Mouse (Mus musculus): ENCODE measurements around the gene Nhp2. TPM values are rescaled to one million over a fixed set of nuclear protein-coding genes. Genes with fewer than 3 reads are reported as not detected.

Nhp2 gene
- polyA plus RNA-seq, 1 experiment from 2014 or later = 196 TPM

GRCm38 (mm10) chr11:51633721-51634120 lies 14.2 kb downstream of the Nhp2 start:
- DNase-seq (ENCODE audit: low spot score) = no peak

DNA sequence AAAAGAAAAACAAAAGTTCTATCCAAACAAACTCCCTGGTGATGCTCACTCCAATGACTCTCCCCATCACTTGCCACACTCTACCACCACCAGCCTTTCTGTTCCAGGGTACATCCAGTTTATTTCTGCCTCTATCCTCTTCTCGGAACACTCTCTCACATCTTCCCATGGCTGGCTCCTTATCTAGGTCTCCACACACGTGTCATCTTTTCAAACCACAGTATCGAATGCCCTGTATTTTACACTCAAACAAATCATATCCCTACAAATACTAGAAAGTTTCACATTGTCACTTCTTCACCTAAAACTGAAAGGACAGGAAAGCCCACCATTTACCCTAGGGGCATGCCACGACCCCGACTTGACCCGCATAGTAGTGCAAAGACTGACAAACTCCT lies 15.6 kb downstream of the Nhp2 start:
- DNase-seq (ENCODE audit: low spot score) = no peak

- DNase-seq (ENCODE audit: low spot score) = peak; percentile 86
Measured at GRCm38 (mm10) chr11:51635525-51636322, 16.2 kb downstream of the Nhp2 start, which contains the start of gene Rmnd5b. Rmnd5b (minus strand) TSS chr11:51635896.

DNA sequence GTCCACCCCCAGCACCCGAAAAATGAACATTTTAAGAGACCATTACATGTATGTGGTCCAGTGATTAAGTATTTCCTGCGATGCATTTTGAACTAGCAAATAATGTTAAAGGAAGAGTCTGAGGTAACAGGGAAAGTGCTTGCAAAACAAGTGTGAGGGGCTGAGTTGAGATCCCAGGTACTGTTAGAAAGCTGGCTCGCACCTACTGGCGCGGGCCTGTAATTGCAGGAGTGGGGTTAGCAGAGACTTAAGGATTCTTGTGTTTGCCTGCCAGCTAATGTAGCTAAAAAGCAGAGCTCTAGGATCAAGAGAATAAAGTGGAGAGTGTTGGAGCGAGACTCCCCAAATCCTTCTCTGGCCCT lies 16.8 kb downstream of the Nhp2 start:
- peak; percentile 87 for DNase-seq (ENCODE audit: low spot score)

GRCm38 (mm10) chr11:51637971-51638414 lies 18.5 kb downstream of the Nhp2 start:
- DNase-seq (ENCODE audit: low spot score) = peak; percentile 83

- no peak for DNase-seq (ENCODE audit: low spot score)
Measured at GRCm38 (mm10) chr11:51638497-51638896, 19.0 kb downstream of the Nhp2 start.

DNA sequence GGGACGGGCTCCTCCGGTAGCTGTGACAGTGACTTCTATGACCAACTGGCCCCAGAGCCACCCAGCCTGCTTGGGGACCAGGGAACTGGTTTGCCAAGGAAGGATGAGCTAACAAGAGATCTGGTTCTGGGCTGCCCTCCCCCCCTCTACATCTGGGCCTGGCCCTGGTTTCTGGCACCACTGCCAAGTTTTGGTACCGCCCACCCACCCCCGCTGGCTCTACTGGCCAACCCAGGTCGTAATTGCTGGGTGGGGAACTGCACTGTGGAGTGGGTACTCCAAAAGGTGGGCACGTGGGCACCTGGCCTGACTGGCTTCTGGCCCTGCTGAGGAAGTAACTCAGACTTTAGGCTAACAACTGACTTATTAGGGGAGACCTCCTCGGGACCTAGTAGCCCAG lies 21.2 kb downstream of the Nhp2 start:
- DNase-seq (ENCODE audit: low spot score) = no peak

- no peak for DNase-seq (ENCODE audit: low spot score)
Measured at GRCm38 (mm10) chr11:51643202-51643601, 23.7 kb downstream of the Nhp2 start.

DNA sequence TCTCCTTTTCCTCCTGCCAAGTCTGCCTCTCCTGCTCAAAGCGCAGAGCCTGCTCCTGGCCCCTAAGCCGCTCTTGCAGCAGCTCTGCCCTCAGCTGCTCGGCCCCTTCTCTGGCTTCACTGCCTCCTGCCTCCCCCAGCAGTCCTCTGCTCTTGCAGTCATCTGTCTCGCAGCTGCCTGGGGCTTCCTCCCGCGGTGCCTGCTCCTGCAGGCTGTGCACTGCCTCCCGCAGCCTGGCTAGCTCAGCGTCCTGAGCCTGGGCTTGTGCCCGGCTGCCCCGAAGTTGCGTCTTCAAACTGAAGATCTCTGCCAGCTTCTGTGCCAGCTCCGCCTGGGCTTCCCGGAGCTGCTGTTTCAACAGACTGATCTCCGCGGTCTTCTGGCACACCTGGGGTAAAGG lies 24.2 kb downstream of the Nhp2 start:
- peak; percentile 76 for DNase-seq (ENCODE audit: low spot score)

- DNase-seq (ENCODE audit: low spot score) = peak; percentile 94
Measured at GRCm38 (mm10) chr11:51644217-51644616, 24.7 kb downstream of the Nhp2 start.

GRCm38 (mm10) chr11:51645293-51645692 lies 25.8 kb downstream of the Nhp2 start:
- no peak for DNase-seq (ENCODE audit: low spot score)

DNA sequence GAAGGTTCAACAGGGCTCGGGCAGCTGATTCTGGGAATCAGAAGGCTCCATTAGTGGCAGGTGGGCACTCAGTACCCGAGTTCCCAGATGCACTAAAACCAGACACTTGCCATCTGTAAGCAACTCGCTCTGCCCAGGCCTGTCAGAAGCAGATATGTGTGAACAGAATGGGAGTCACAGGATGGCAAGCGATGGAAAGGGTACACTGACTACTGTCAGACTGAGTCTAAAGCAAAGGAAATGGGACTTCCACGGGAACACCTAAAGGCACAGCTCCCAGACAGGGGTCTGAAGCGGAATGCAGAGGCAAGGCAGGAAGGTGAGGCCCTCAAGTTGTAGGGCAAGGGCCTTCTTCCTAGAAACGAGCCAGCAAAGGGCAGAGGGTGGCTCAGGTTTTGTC lies 26.7 kb downstream of the Nhp2 start:
- DNase-seq (ENCODE audit: low spot score) = no peak

DNA sequence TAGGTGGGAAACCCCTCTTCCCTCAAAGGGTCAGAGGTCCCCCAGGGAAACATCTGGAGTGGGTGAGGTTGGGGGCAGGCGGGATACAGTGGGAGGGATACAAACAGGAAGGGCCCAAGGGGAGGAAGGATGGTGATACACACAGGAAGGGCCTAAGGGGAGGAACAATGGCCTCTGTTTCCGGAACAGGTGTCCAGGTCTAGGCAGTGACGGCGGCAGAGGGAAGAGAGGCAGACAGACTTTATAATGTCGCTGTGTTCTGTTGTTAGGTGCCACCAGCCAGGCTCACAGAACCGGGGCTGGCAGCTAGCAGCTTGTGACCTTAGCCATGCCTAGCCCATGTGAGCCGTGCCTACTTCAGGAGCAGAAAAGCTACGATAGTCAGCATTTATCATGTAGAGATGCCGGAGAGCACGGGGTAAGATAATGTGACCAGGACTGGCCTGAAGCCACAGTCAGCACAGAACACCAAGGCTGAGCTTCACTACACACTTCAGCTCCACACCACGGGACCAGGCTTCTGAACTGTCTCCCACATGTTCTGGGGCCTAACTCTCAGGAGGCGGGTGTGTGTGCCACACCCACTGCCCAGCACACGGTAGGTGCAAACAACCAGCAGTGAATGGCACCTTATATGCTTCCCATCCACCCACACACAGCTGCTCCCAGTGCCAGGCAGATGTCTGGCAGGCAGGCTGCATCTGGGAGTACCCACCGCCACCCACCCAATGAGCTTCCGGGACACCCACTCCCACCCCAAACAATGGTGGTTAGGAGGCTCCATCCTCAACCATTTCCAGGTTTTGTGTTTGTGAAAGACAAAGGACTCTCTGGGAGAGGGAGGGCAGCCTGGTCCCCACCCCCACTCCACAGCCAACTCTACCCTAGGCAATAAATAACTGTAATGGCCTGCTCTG lies 27.5 kb downstream of the Nhp2 start:
- peak; percentile 52 for DNase-seq (ENCODE audit: low spot score)

DNA sequence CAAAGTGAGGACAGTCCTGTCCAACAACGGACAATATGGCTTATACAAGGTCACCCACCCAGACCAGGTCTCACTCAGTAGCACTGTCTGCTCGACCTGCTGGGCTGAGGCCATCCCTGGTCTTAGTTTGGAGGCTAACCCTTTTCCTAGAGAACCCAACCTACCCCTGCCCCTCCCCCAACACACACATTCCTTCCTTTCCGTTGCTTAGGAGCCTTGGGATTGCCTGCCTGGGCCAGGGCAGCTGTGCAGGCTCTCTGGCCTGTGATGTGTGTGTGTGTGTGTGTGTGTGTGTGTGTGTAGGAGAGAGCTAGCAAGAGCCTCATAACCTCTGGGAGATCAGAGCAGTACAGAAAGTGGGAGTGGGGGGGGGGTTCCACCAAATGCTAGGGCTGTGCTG lies 29.0 kb downstream of the Nhp2 start:
- no peak for DNase-seq (ENCODE audit: low spot score)

DNA sequence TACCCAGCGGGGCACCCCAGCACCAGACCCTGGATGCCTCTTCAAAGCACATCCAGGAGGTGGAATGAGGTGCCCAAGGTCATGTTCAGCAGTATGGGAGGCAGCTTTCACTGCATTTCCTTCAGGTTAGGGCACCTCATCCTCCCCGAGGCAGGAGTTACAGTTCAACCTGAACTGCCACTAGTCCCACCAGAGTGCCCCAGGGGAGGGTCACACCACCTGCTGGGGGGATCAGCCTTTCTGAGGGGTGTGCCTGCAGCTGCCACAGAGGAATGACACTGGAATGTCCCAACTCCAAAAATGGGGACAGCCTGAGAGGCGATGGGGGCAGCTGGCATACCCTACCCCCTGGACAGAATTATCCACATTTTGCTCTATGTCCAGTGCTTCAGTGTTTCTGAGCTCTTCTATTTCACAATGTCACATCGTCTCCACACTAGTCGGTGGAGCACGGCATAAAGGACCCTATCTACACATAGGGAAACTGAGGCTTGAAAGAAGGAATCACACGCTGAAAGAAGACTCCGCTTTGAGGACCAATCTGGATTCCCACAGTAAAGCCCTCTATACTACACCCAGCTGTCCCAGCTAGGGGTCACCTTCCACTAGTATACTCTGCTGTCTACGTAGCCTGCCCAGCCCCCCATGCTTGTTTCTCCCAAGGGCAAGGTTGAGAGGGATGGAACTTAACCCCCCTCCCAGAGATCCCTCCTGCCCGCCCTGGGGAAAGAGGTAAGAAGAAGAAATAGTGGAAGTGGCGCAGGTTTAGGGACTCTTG lies 29.8 kb downstream of the Nhp2 start:
- no peak for DNase-seq (ENCODE audit: low spot score)

DNA sequence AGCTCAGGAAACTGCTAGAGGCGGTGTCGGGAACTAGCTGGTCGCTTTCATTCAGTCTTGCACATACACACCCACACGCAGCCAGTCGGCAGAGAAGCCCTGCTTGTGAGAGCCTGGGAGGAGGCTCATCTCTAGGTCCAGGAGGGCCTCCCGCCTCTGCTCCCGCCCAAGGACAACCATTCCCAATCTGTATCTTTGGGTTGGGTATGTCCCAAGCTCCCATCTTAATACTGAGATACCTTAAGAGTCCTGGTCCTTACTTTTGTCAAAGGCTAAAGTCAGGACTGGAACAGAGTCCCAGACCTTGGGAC lies 30.3 kb downstream of the Nhp2 start:
- peak; percentile 48 for DNase-seq (ENCODE audit: low spot score)

DNA sequence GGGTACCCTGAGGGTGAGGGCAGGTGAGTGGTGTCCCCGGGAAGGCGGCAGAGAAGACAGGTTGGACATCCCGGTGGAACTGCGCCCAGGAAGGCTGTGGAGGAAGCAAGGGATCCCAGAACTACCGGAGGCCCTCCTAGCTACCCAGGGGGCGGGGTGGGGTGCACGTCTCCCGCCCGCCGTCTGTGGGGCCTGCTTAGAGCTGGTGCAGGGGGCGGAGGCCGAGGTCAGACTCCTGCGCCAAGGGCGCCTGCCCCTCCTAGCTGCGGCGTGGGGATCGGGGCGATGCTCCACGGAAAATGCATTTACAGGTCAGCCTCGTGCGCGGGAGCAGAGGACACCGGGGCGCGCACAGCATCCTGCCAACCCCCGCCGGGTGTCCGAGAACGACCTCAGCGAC lies 30.7 kb downstream of the Nhp2 start:
- DNase-seq (ENCODE audit: low spot score) = peak; percentile 34

GRCm38 (mm10) chr11:51650691-51651515 lies 31.4 kb downstream of the Nhp2 start, which contains the start of the genes N4bp3 and D930048N14Rik:
N4bp3 (minus strand) TSS chr11:51650842.
D930048N14Rik (plus strand) TSS chr11:51650954.
- DNase-seq (ENCODE audit: low spot score) = peak; percentile 79

- DNase-seq (ENCODE audit: low spot score) = no peak
Measured at GRCm38 (mm10) chr11:51652889-51653418, 33.4 kb downstream of the Nhp2 start.

- DNase-seq (ENCODE audit: low spot score) = no peak
Measured at GRCm38 (mm10) chr11:51653736-51654135, 34.2 kb downstream of the Nhp2 start.
